Mouse (Mus musculus): ENCODE measurements at regions not wholly inside any gene's neighbourhood (a gene's known extent, or its start where the extent isn't known, plus 50 kb on each side); places are given as distances from the start of the nearest gene placed in this dataset.

- TF ChIP-seq CTCF (IDR thresholded peaks at IDR 0.05; ENCODE audit: borderline replicate concordance, insufficient read depth, low read length) (no peak), POLR2A (IDR thresholded peaks at IDR 0.05; ENCODE audit: low read depth, low read length) (no peak)
Observed at GRCm38 (mm10) chr7:125234911-125235310, 209.6 kb upstream of the Kdm8 start.
